Comparison of ENCODE assay signal across 8 mouse cellular contexts in the genomic region with DNA sequence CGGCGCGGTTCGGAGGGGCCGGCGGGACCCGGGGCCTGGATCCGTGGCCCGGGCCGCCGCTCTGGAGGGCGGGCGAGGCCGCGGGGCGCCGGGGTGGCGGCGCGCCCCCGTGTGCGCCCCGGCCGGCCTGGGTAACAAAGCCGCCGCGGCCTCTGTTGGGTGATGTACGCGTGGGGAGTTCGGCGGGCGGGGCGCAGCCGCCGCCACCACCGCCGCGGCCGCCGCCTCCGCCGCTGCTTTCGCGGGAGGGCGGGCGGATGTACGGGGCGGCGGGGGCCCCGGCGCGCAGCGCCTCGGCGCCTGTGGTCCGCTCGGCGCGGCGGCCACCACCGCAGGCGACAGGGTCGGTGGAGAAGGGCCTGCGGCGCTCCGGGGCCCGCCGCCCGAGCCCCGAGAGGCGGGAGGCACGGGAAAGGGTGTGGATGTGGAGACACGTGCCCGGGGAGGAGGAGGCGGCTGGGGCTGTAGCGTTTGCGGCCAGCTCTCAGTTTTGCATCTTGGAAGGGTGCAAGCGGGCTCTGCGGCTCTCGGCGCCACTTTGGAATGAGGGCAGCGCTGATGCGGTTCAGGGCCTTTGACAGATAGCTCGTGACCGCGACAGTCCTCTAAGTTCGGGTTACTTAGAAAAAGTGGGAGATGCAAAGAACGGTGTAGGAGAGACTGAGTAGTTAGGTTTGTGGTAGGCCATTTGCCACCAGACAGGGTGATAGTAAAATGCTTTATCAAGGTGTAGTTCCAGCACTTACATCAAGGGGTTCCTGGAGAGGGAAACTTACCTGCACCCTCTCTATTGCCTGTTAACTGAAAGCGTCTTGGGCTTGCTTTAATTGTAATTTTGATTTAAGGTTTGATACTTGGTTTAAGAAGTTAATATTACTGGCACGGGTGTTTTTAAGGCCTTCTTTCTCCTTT. TPM values are rescaled to one million over a fixed set of nuclear protein-coding genes. Genes with fewer than 3 reads are reported as not detected.
A peak's percentile ranks its signal among the peaks of the same experiment; 100 is the strongest.
DNase-seq lines count a peak whose midpoint lies in the region; ATAC-seq lines count a peak whose summit lies in the region.

No protein-coding gene starts in this region.

- H3K36me3 ChIP-seq in hindbrain, embryonic 14.5 days (replicated peaks; ENCODE audit: control insufficient read depth, insufficient read depth), result peaks cover 41% of the 10 kb centered on the region

- intact Hi-C loops in left cerebral cortex, postnatal 25 days (cut with DNase I), result loop anchor here (2.0 to 10.0 kb wide), 2 partner anchors 51 to 969 kb away; partner anchors contain the start of genes Nif3l1 and Ppil3

- peak; percentile 35 for ATAC-seq in activated CD4-positive, CD25-positive, alpha-beta regulatory T cell, adult 4 months
- peak; percentile 65 for ATAC-seq in hindbrain, embryonic 14.5 days (ENCODE audit: low FRiP score)
- peak; percentile 45 for ATAC-seq in megakaryocyte progenitor cell, adult 5-6 weeks (replicated peaks; ENCODE audit: poor library complexity)

- no peaks in the 10 kb centered on the region for H3K9me3 ChIP-seq in hindbrain, embryonic 14.5 days (ENCODE audit: control insufficient read depth, low read length)

- H3K27ac ChIP-seq in hindbrain, embryonic 14.5 days, result peak overlapping the region; percentile 100

- H3K9ac ChIP-seq in hindbrain, embryonic 14.5 days, result peak overlapping the region; percentile 98

- 2% methylated on average over 62 of the region's 90 CpGs for WGBS in hindbrain, embryonic 14.5 days

- H3K27me3 ChIP-seq in hindbrain, embryonic 14.5 days (ENCODE audit: control insufficient read depth, insufficient read depth, low read length), result no peaks in the 10 kb centered on the region

- DNase-seq in cerebellum, postnatal 25 days, result peak; percentile 58 to 69
- peak; percentile 37 to 44 for DNase-seq in frontal cortex, postnatal 36 days (ENCODE audit: low spot score in 2 of 2)
- no peak for DNase-seq in hindbrain, embryonic 14.5 days (ENCODE audit: low spot score)
- DNase-seq in left cerebral cortex, postnatal 25 days (ENCODE audit: low spot score in 2 of 2), result peak; percentile 56 to 66
- peak; percentile 54 for DNase-seq in right cerebral cortex, postnatal 14 days
- peak; percentile 41 to 63 for DNase-seq in urinary bladder, postnatal 4 days (ENCODE audit: low spot score in 2 of 2)

- peak overlapping the region; percentile 94 for H3K4me3 ChIP-seq in hindbrain, embryonic 14.5 days (replicated peaks; ENCODE audit: low read length)

- H3K4me2 ChIP-seq in hindbrain, embryonic 14.5 days (replicated peaks), result peak overlapping the region; percentile 60

- peaks cover 17% of the 10 kb centered on the region for H3K4me1 ChIP-seq in hindbrain, embryonic 14.5 days (replicated peaks; ENCODE audit: control insufficient read depth, insufficient read depth, low read length)

RNA-seq across cellular contexts. Expression of gene Bzw1, which starts 0.8 kb away (rescaled TPM):
- 100 to 1,000 TPM; 406 to 458 TPM for polyA plus RNA-seq in activated CD4-positive, CD25-positive, alpha-beta regulatory T cell, adult 4 months (2017; shearing (Covaris generic))
- polyA plus RNA-seq in hindbrain, embryonic 14.5 days (2014; fragmentation: Nextera tagmentation; extraction: Ambion mirVana), result 372 and 407 TPM in 2 replicates
- 100 to 1,000 TPM; 164 to 173 TPM for total RNA-seq in left cerebral cortex, postnatal 25 days (2021)
- 205 and 216 TPM in 2 replicates for total RNA-seq in megakaryocyte progenitor cell, adult 5-6 weeks (2015)
- 189 and 202 TPM in 2 replicates for total RNA-seq in megakaryocyte progenitor cell, adult 5-6 weeks (2017)

RNA-seq across cellular contexts. Expression of gene Clk1, which starts 30.3 kb away (rescaled TPM):
- polyA plus RNA-seq in activated CD4-positive, CD25-positive, alpha-beta regulatory T cell, adult 4 months (2017; shearing (Covaris generic)), result 100 to 1,000 TPM; 355 to 452 TPM
- polyA plus RNA-seq in hindbrain, embryonic 14.5 days (2014; fragmentation: Nextera tagmentation; extraction: Ambion mirVana), result 143 and 156 TPM in 2 replicates
- 100 to 1,000 TPM in 1 of 2 experiments, 10 to 100 TPM in 1; 92.9 to 123 TPM for total RNA-seq in left cerebral cortex, postnatal 25 days (2021)
- total RNA-seq in megakaryocyte progenitor cell, adult 5-6 weeks (2015), result 429 and 434 TPM in 2 replicates
- total RNA-seq in megakaryocyte progenitor cell, adult 5-6 weeks (2017), result 316 and 328 TPM in 2 replicates

RNA-seq across cellular contexts. Expression of gene Nif3l1, which starts 51.4 kb away (rescaled TPM):
- polyA plus RNA-seq in activated CD4-positive, CD25-positive, alpha-beta regulatory T cell, adult 4 months (2017; shearing (Covaris generic)), result 10 to 100 TPM; 40.1 to 58.3 TPM
- 50.4 and 51.6 TPM in 2 replicates for polyA plus RNA-seq in hindbrain, embryonic 14.5 days (2014; fragmentation: Nextera tagmentation; extraction: Ambion mirVana)
- 10 to 100 TPM; 14.7 to 21.7 TPM for total RNA-seq in left cerebral cortex, postnatal 25 days (2021)
- total RNA-seq in megakaryocyte progenitor cell, adult 5-6 weeks (2015), result 17.8 and 27.1 TPM in 2 replicates
- total RNA-seq in megakaryocyte progenitor cell, adult 5-6 weeks (2017), result 48.9 and 58.7 TPM in 2 replicates

RNA-seq across cellular contexts. Expression of gene Ppil3, which starts 51.7 kb away (rescaled TPM):
- 10 to 100 TPM; 61.9 to 77.3 TPM for polyA plus RNA-seq in activated CD4-positive, CD25-positive, alpha-beta regulatory T cell, adult 4 months (2017; shearing (Covaris generic))
- polyA plus RNA-seq in hindbrain, embryonic 14.5 days (2014; fragmentation: Nextera tagmentation; extraction: Ambion mirVana), result 48.7 and 57.8 TPM in 2 replicates
- 10 to 100 TPM; 27.1 to 27.8 TPM for total RNA-seq in left cerebral cortex, postnatal 25 days (2021)
- total RNA-seq in megakaryocyte progenitor cell, adult 5-6 weeks (2015), result 102 and 103 TPM in 2 replicates
- 89.6 and 95.8 TPM in 2 replicates for total RNA-seq in megakaryocyte progenitor cell, adult 5-6 weeks (2017)
